Mouse (Mus musculus) ES-Bruce4 (cell line): ENCODE measurements around the gene Btnl2. TPM values are rescaled to one million over a fixed set of nuclear protein-coding genes. Genes with fewer than 3 reads are reported as not detected.
"Not testable (repeated sequence)": the region's sequence is repeated elsewhere in the genome, so short reads cannot be mapped to it uniquely, and the experiment has no call there.

Experiments
- H3K27ac ChIP-seq: 2 replicates; pipeline ENCODE4 v1.5.1; 2012; ENCODE audit warnings: low read length, inconsistent platforms; ENCODE audit not compliant: insufficient read depth
- H3K27me3 ChIP-seq: 2 replicates; pipeline ENCODE4 v1.6.1; 2012; ENCODE audit warnings: mild to moderate bottlenecking, low read length, inconsistent platforms; ENCODE audit not compliant: control insufficient read depth, poor library complexity, insufficient read depth, severe bottlenecking
- H3K36me3 ChIP-seq: 2 replicates; pipeline ENCODE4 v1.6.1; 2012; ENCODE audit warnings: inconsistent platforms, mild to moderate bottlenecking, low read length, moderate library complexity; ENCODE audit not compliant: control insufficient read depth, poor library complexity, insufficient read depth, severe bottlenecking
- H3K4me1 ChIP-seq: one replicate; pipeline ENCODE4 v1.8.1; 2011; ENCODE audit warnings: low read length; ENCODE audit not compliant: control insufficient read depth, insufficient read depth
- H3K4me3 ChIP-seq: 2 replicates; pipeline ENCODE4 v1.5.1; 2011; ENCODE audit warnings: low read depth, mild to moderate bottlenecking, low read length
- H3K9ac ChIP-seq: 2 replicates; pipeline ENCODE4 v1.6.1; 2012; ENCODE audit warnings: low read depth, mild to moderate bottlenecking, inconsistent platforms; ENCODE audit not compliant: poor library complexity, severe bottlenecking
- H3K9me3 ChIP-seq: replicated peaks from 2 replicates; pipeline ENCODE4 v1.6.1; 2012; ENCODE audit warnings: mild to moderate bottlenecking, low read length, inconsistent platforms; ENCODE audit not compliant: control insufficient read depth, poor library complexity, insufficient read depth, severe bottlenecking
- CTCF ChIP-seq: IDR thresholded peaks from one replicate; pipeline ENCODE4 v1.8.1; 2011; ENCODE audit warnings: low read depth, low read length
- EP300 ChIP-seq: IDR thresholded peaks from 2 replicates; pipeline ENCODE4 v1.6.1; 2011; ENCODE audit warnings: low read depth, low read length; ENCODE audit not compliant: insufficient read depth
- POLR2A ChIP-seq: IDR thresholded peaks from one replicate; pipeline ENCODE4 v1.8.1; 2011; ENCODE audit warnings: low read length; ENCODE audit not compliant: insufficient read depth
- polyA plus RNA-seq: library from polyadenylated mRNA; stranded (reverse); fragments of >200 nt; gene quantifications from 2 replicates; pipeline ENCODE4 v1.2.4, GENCODE M21; 2011; ENCODE audit warnings: low read depth; ENCODE audit not compliant: missing spikeins, insufficient read depth, insufficient read length

Gene Btnl2
- polyA plus RNA-seq, 1 experiment: not detected

DNA sequence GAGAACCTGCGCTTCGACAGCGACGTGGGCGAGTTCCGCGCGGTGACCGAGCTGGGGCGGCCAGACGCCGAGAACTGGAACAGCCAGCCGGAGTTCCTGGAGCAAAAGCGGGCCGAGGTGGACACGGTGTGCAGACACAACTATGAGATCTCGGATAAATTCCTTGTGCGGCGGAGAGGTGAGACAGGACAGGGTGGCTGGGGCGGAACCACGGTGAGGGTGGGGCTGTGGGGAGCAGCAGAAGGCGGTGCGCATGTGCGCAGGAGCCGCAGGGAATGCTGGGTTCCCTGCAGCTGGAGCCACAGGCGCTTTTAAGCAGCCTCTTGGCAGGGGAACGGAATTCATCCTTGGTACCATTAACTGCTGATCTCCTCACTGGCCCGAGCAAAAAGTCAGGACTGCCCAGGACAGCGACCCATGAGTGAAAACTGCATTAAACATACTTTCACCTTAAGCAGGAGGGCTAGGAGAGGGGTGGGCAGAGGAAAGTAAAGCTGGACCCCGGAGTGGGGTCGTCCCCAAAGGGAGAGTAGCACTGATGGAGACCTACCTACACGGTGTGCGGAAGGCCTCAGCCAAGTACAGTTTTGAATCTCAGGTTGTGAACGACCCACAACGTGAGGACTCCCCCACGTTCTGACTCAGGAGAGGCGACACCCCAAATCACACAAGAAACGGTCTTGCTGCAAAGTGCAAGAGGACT, 44.8 kb upstream of the Btnl2 start:
- Histone ChIP-seq H3K36me3 (no peaks in the 10 kb centered on the region), H3K27me3 (no peaks in the 10 kb centered on the region), H3K4me1 (no peaks in the 10 kb centered on the region), H3K4me3 (peak overlapping the region; percentile 51), H3K9me3 (no peaks in the 10 kb centered on the region), H3K27ac (no peak overlapping the region), H3K9ac (no peak overlapping the region)
- TF ChIP-seq POLR2A: no peak
- TF ChIP-seq CTCF: no peak
- TF ChIP-seq EP300: no peak

DNA sequence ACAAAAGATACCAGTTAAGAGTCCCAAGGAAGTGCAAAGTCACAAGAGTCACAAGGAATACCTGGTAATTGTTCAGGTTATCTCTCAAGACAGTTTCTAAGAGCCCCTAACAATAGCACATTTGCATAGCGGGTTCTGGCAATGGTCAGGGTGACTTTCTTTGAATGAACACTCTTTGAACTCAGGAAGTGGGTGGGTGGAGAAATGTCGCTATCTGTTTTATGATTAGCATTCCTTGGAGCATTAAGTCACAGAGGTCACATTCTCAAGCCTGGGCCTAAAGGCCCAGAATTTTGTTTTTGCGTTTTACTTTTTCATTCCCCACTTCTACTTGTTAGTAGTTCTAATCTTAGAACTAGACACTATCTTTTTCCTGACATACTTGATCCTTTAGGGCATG, 44.1 kb upstream of the Btnl2 start:
- H3K4me1 ChIP-seq, H3K27me3 ChIP-seq, H3K27ac ChIP-seq, H3K4me3 ChIP-seq, H3K36me3 ChIP-seq, H3K9ac ChIP-seq, H3K9me3 ChIP-seq: not testable (repeated sequence)

DNA sequence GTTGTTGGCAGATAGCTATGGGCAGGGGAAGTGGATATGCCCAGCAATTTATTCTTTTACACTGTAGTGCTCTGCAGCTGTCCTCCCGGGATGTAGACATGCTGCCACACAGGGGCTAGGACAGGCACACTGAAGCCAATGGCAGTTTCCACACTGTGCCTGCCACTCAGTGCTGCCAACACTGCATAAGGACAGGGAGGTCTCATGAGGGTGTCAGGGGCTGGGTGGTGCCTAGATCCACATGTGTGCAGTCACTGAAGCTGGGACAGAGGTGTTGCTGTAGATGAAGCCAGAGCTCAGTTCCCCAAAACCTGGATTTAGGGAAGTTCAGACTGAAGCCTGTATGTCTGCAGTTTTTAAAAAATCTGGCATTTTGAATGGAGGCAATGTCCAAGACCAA, 42.4 kb upstream of the Btnl2 start:
- Histone ChIP-seq H3K4me1 (no peaks in the 10 kb centered on the region), H3K36me3 (no peaks in the 10 kb centered on the region), H3K27ac (no peak overlapping the region), H3K27me3 (no peaks in the 10 kb centered on the region), H3K9ac (no peak overlapping the region), H3K4me3 (no peak overlapping the region), H3K9me3 (no peaks in the 10 kb centered on the region)
- TF ChIP-seq EP300 (no peak), POLR2A (no peak), CTCF (no peak)

DNA sequence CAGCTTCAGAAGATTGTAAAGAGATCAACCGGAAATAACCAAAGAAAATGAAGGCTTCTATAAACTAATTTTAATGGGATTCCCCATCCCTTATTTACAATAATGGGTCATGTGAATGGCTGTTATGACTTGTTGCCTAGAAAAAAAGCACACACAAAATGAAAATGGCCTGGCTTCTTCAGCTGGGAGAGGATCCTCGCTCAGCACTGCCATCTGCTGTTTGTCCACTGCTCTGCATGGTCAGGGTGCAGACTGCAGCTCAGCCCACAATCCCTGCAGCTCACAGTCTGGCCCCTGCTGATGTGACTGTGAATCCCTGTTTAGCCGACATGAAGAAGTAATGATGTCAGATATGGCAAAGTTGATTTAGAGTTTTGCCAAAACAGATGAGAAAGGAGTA, 41.2 kb upstream of the Btnl2 start:
- H3K9me3 ChIP-seq: no peaks in the 10 kb centered on the region
- TF ChIP-seq POLR2A (no peak), CTCF (peak; percentile 96)
- no peak overlapping the region for H3K27ac ChIP-seq
- H3K9ac ChIP-seq: no peak overlapping the region
- H3K4me1 ChIP-seq: no peaks in the 10 kb centered on the region
- no peaks in the 10 kb centered on the region for H3K27me3 ChIP-seq
- H3K36me3 ChIP-seq: no peaks in the 10 kb centered on the region
- H3K4me3 ChIP-seq: no peak overlapping the region

DNA sequence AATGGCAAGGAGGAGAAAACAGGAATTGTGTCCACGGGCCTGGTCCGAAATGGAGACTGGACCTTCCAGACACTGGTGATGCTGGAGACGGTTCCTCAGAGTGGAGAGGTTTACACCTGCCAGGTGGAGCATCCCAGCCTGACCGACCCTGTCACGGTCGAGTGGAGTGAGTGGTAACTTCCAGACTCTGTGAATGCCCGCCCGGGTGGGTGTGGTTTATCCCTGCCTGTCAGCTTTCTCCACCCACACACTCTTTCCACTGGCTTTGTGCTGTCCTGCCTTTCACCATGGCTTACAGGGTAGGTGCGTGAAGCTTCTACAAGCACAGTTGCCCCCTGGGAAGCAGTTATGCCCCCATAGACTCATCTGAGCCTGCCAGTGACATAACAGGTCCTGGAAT, 40.3 kb upstream of the Btnl2 start:
- no peak overlapping the region for H3K4me3 ChIP-seq
- TF ChIP-seq CTCF (no peak), EP300 (no peak), POLR2A (no peak)
- H3K36me3 ChIP-seq: no peaks in the 10 kb centered on the region
- H3K27ac ChIP-seq: no peak overlapping the region
- no peaks in the 10 kb centered on the region for H3K4me1 ChIP-seq
- H3K9ac ChIP-seq: no peak overlapping the region
- H3K9me3 ChIP-seq: no peaks in the 10 kb centered on the region
- H3K27me3 ChIP-seq: no peaks in the 10 kb centered on the region

DNA sequence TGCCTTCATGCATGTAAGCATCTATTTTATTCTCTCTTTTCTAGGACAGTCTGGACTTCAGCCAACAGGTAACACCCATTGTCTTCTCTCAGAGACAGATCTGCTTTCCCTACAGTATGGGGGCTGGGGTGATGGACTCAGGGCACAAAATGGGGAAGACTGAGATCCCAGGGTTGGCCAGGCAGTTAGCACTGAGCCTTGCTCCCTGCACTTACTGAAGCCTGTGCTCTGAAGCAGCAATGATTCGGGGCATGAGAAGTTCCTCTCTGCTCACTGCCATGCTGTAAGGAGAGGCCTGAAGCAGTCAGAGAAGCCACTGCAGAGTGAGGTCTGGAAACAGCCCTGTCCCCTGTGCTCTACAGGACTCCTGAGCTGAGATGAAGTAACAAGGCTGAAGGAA, 39.1 kb upstream of the Btnl2 start:
- H3K27ac ChIP-seq: no peak overlapping the region

More for the DNA sequence above, 39.1 kb upstream of the Btnl2 start:
- TF ChIP-seq POLR2A: no peak
- no peak for TF ChIP-seq CTCF
- TF ChIP-seq EP300: no peak
- Histone ChIP-seq H3K36me3 (no peaks in the 10 kb centered on the region), H3K4me1 (no peaks in the 10 kb centered on the region), H3K9ac (no peak overlapping the region), H3K9me3 (no peaks in the 10 kb centered on the region), H3K27me3 (no peaks in the 10 kb centered on the region), H3K4me3 (no peak overlapping the region)
